Mouse (Mus musculus) brain, embryonic 14.5 days (tissue): ENCODE results near the gene Itpr2.

Experiments used
- CTCF ChIP-seq: fragments of 200-500 bp; IDR thresholded peaks from 2 replicates; pipeline ENCODE4 v1.5.1; 2012; ENCODE audit warnings: inconsistent platforms, mild to moderate bottlenecking, moderate library complexity, borderline replicate concordance; ENCODE audit not compliant: insufficient read depth, insufficient read length; ENCODE audit errors: extremely low read depth
- POLR2A ChIP-seq: fragments of 200-500 bp; IDR thresholded peaks from 2 replicates; pipeline ENCODE4 v1.6.1; 2012; ENCODE audit warnings: mild to moderate bottlenecking, inconsistent platforms, borderline replicate concordance; ENCODE audit not compliant: poor library complexity, insufficient read depth, insufficient read length, severe bottlenecking; ENCODE audit errors: extremely low read depth

DNA sequence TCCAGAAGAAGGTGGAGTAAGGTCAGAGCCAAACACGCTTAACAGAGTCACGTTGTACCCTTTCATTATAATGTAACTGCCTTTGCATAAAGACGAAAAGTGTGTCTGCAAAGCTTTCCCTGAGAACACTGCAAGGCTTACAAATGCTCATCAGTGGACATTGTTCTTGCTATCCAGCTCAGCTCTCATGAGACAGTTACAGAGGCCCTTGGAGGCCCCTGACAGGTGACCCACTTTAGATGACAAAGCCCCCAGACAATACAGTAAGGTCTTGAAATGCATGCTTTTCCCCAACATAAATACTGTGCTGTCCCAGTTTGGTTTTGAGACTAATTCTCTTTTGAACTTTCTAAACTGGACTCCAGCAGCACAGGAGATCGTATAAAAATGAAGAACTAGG, 27.9 kb downstream of the Itpr2 start:
- TF ChIP-seq POLR2A: no peak
- TF ChIP-seq CTCF: no peak
